Mouse (Mus musculus) cerebellum, adult 2 months (tissue): ENCODE measurements around the gene Cd59b. TPM values are rescaled to one million over a fixed set of nuclear protein-coding genes. Genes with fewer than 3 reads are reported as not detected.
"Not testable (repeated sequence)": the region's sequence is repeated elsewhere in the genome, so short reads cannot be mapped to it uniquely, and the experiment has no call there.

Experiments
- DNase-seq, 2 experiments: peaks; one replicate each; pipeline ENCODE4 v3.0.0; 2021
- H3K27ac ChIP-seq: fragments of 200-500 bp; 2 replicates; pipeline ENCODE4 v1.5.1; 2012; ENCODE audit warnings: low read length, control low read depth, inconsistent platforms; ENCODE audit not compliant: insufficient read depth
- H3K27me3 ChIP-seq: fragments of 200-500 bp; 2 replicates; pipeline ENCODE4 v1.6.1; 2012; ENCODE audit warnings: inconsistent platforms, mild to moderate bottlenecking, low read length, moderate library complexity; ENCODE audit not compliant: control insufficient read depth, insufficient read depth
- H3K4me1 ChIP-seq: fragments of 200-500 bp; 2 replicates; pipeline ENCODE4 v1.6.1; 2011; ENCODE audit warnings: low read length; ENCODE audit not compliant: control insufficient read depth, insufficient read depth
- H3K4me3 ChIP-seq: fragments of 200-500 bp; replicated peaks from 2 replicates; pipeline ENCODE3; 2011; ENCODE audit warnings: mild to moderate bottlenecking, low read depth, low read length, control low read depth; ENCODE audit not compliant: insufficient read depth
- CTCF ChIP-seq: fragments of 200-500 bp; IDR thresholded peaks from 2 replicates; pipeline ENCODE4 v1.5.1; 2011; ENCODE audit warnings: low read depth, mild to moderate bottlenecking, control low read depth, low read length, moderate library complexity, borderline replicate concordance; ENCODE audit not compliant: insufficient read depth
- POLR2A ChIP-seq: fragments of 200-500 bp; IDR thresholded peaks from 2 replicates; pipeline ENCODE4 v1.6.1; 2011; ENCODE audit warnings: low read length, control low read depth, borderline replicate concordance; ENCODE audit not compliant: insufficient read depth
- WGBS: fragments of 180-500 bp; shearing (Covaris S2); methylation state at CpG from one replicate; pipeline ENCODE4 v1.1.7; 2018; 5-methylcytosine and 5-hydroxymethylcytosine counted together
- polyA plus RNA-seq: library from polyadenylated mRNA; depleted of rRNA; stranded (reverse); fragments of >200 nt; gene quantifications from 2 replicates; pipeline ENCODE4 v1.2.3, GENCODE M21; 2012

The Cd59b gene
- polyA plus RNA-seq, 1 experiment, result 11.4 TPM

GRCm38 (mm10) chr2:104082474-104082873, 12.8 kb downstream of the Cd59b start:
- Histone ChIP-seq H3K4me1 (no peaks in the 10 kb centered on the region), H3K27me3 (no peaks in the 10 kb centered on the region), H3K4me3 (no peak overlapping the region), H3K27ac (no peak overlapping the region)
- no peak for DNase-seq
- TF ChIP-seq POLR2A (no peak), CTCF (no peak)

DNA sequence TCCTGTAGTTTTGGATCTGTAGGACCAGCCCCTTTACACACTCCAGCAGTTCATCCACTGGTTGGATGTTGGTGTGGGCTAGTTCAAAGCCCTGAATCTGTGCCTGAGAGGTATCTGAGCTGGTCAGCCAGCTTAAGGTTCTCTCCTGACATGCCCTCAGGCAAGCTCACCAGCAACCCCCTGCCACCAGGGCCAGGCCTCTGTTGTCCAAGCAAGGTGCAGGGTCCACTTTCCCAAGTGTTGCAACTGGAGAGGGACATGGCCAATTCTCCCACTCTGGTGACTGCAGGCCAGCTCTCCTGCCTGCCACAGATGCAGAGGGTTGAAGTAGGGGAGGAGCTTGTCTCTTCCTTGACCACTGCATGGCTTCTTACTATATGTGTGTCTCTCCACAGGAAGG, 14.4 kb downstream of the Cd59b start:
- not testable (repeated sequence) for H3K27ac ChIP-seq, H3K4me3 ChIP-seq, H3K4me1 ChIP-seq, DNase-seq, H3K27me3 ChIP-seq

DNA sequence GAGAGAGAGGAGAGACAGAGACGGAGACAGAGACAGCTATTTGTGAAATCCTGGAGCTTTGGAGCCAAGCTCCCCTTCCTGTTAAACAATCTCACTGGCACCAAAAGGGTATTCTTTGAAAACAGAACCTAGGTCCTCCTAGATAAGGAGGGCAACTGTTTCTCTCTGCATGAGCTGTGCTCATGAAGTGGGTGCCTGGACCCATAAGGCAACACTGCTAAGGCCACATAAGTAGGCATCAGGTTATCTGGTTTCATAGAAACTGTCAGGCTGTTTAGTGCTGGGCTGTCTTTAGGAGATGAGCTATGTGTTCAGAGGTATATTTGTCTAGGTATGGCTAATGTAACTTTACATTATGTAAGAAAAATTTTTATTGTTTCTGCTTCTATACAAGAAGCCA, 17.9 kb downstream of the Cd59b start:
- not testable (repeated sequence) for DNase-seq, H3K4me1 ChIP-seq, H3K4me3 ChIP-seq, H3K27me3 ChIP-seq, H3K27ac ChIP-seq
- 94% methylated on average over 1 of the region's 1 CpGs for WGBS

- no peak for DNase-seq
- Histone ChIP-seq H3K4me3 (no peak overlapping the region), H3K27ac (no peak overlapping the region), H3K4me1 (no peaks in the 10 kb centered on the region), H3K27me3 (no peaks in the 10 kb centered on the region)
- TF ChIP-seq CTCF (no peak), POLR2A (no peak)
- 71% methylated on average over 2 of the region's 2 CpGs for WGBS
These were observed 23.7 kb downstream of the Cd59b start for GRCm38 (mm10) chr2:104093305-104093704.

DNA sequence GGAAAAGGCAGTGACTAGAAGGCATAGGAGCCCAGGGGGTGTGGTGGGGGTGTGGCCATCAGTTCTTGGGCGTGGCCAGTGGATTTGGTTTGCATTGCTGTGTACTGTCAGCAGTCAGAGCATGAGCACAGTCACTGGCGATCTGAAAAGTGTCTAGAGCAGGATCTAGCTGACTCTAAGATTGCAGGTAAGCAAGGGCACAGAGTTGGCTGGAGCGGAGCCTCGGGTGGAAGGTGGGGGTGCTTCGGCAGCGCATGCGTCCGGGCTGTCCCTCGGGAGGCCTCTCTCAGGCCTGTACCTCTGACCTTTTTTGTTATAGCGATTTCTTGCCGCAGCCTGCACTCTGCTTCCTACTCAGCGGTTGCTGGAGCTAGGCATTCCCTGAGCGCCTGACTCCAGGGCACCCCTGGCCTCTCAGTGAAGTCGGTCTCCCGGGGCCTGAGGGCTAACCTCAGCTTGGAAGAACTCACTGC, 26.1 kb downstream of the Cd59b start, which contains the start of gene Cd59a:
Gene Cd59a (plus strand): TSS at position 61 of the 473 bp plus-strand sequence.
- H3K27me3 ChIP-seq, result no peaks in the 10 kb centered on the region
- H3K27ac ChIP-seq, result no peak within 1 kb of the TSS
- H3K4me3 ChIP-seq, result peak within 1 kb of the TSS; percentile 48
- peak; percentile 70 to 73 for DNase-seq
- 10% methylated on average over 15 of the region's 15 CpGs for WGBS
- peak; percentile 18; the same call in 1 of the 2 replicates for TF ChIP-seq POLR2A
- TF ChIP-seq CTCF, result no peak
- H3K4me1 ChIP-seq, result no peaks in the 10 kb centered on the region

DNA sequence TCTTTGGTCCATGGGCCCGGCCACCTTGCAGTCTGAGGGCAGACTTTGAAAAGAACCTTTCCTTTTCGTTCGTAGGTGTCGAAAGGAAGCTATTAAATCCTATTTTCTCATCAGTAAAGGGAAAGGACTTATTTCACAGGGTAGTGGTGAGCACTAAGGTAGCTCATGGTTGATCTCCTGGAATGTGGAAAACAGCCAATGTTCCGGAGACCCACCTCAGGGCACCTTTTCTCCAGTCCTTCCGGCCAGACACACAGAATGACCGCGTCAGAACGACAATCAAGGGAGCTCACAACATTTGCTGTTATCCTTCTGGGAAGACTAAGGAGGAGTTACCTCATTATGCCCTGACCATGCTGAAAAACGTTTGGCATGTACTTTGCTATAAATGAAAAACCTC, 26.6 kb downstream of the Cd59b start:
- no peak for TF ChIP-seq POLR2A
- TF ChIP-seq CTCF, result no peak
- Histone ChIP-seq H3K4me3 (peak overlapping the region; percentile 48), H3K4me1 (no peaks in the 10 kb centered on the region), H3K27ac (no peak overlapping the region), H3K27me3 (no peaks in the 10 kb centered on the region)
- 68% methylated on average over 10 of the region's 10 CpGs for WGBS
- no peak for DNase-seq

DNA sequence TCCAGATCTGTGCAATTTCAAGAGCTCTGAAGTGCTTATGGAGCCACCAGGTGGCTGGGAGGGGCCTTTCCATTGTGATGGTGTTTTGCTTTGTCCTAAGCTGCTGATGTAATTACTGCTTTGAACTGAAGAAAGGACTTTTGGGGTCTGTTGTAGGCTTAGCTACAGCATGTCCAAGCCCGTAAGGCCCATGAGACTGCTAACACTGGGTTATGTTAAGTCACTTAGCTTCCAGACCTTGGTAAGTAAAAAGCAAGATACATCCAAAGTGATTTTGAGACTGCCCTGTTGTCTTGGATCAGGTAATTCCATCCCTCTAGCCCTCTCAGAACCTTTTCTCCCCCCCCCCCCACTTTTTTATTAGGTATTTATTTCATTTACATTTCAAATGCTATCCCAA, 27.1 kb downstream of the Cd59b start:
- not testable (repeated sequence) for DNase-seq, H3K27ac ChIP-seq, H3K27me3 ChIP-seq, H3K4me1 ChIP-seq, H3K4me3 ChIP-seq
- 97% methylated on average over 1 of the region's 1 CpGs for WGBS

GRCm38 (mm10) chr2:104097396-104097795, 27.7 kb downstream of the Cd59b start:
- not testable (repeated sequence) for H3K4me3 ChIP-seq, DNase-seq, H3K27me3 ChIP-seq, H3K27ac ChIP-seq, H3K4me1 ChIP-seq
- WGBS, result 91% methylated on average over 4 of the region's 4 CpGs

DNA sequence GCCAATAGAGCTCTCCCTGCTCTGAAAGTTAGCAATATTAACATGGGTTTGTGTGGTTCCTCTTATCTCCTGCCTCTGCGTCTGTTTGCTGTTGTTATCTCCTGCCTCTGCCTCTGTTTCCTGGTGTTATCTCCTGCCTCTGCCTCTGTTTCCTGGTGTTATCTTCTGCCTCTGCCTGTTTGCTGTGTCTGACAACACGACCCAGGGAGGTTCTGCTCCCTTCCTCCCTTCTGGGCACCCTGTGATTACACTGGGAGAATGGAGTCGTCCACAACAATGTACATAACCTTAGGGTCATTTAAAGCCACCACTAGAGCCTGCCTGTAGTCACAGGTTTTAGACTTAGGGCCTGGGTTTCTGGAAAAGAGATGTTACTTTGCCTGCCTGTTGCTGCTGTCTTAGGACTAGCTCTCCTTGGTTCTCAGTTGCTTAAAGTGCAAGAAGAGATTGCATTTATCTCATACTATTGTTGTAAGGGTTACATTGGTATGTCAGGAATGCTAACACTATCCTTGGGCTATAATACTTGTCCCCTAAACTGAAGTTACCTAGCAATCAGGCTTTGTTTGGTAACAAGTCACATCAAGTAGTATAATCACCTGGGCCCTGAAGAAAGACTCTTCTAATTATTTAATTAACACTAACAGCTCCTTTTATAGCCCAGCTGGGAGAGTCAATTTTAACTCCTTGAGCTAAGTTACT, 29.0 kb downstream of the Cd59b start:
- 54% methylated on average over 3 of the region's 3 CpGs for WGBS
- Histone ChIP-seq H3K4me1 (no peaks in the 10 kb centered on the region), H3K27me3 (no peaks in the 10 kb centered on the region), H3K4me3 (no peak overlapping the region), H3K27ac (no peak overlapping the region)
- DNase-seq, result no peak
- TF ChIP-seq POLR2A, result no peak
- TF ChIP-seq CTCF, result no peak
